Mouse (Mus musculus): ENCODE measurements at regions not wholly inside any gene's neighbourhood (a gene's known extent, or its start where the extent isn't known, plus 50 kb on each side); places are given as distances from the start of the nearest gene placed in this dataset.

DNA sequence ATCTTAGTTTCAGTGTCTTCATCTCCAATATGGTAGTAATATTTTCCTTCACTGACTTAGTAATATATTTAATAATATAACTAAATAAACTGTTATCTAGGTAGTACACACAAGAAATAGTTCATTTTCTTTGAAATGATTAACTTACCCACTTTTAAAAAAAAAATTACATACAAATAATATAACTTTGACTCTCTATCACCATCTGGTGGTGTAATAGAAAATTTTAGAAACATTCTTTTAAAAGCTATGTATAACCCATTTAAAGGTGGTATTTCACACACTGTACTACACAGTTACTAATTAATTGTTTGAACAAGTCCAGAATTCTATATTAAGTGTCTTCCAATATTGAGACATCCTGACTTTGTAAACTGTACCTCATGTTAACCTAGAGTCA, 53.9 kb upstream of the Olfr266 start:
- no peak for DNase-seq

DNA sequence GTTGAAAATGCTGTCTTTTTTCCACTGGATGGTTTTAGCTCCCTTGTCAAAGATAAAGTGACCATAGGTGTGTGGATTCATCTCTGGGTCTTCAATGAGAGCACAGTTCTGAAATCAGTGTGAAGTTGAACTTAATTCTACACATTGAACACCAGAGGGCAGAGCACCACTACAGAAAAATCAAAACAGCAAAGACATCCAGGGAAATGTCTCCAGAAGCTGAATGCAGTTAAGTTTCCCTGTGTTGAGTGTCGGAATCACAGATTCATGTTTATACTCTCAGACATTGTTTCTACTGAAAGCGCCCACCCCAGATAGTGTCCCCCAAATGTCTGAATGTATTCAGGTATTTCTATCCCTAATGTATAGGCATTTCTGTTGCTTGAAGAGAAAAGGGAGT, 77.1 kb upstream of the Olfr266 start:
- DNase-seq = peak; percentile 19

DNA sequence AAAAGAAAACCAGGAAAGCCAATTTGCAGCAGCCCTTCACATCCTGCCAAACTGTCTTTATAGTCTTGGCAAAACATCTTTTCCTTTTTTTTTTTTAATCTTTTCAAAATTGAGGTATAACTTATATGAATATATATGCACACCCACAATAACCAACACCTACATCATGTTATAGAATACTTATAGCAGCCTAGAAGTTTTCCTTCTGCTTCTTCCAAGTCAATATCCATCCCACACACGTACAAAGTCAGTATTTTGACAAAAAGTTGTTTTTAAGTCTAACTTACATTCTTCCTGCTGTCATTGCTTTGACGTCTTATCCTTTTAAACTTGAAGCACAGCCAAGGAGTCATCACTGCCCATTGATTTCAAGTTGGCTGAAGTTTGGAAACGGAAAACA, 80.6 kb upstream of the Olfr266 start:
- no peak for DNase-seq

DNA sequence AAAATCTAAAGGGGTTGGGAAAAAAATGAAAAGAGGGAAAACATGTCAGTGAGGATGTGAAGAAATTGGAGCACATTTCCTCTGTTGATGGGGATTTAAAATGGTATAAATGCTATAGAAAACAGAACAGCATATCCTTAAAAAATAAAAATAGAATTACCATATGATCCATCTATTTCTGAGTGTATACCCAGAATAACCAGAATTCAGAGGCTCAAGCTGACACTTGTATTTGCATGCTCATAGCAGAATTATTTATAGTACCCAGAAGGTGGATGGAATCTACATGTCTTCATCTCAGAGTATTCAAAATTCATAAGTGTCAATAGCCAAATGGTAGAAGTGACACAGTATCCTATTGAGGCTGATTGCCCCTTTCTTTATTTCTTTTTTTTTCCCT, 99.9 kb upstream of the Kcna3 start:
- no peak for DNase-seq

DNA sequence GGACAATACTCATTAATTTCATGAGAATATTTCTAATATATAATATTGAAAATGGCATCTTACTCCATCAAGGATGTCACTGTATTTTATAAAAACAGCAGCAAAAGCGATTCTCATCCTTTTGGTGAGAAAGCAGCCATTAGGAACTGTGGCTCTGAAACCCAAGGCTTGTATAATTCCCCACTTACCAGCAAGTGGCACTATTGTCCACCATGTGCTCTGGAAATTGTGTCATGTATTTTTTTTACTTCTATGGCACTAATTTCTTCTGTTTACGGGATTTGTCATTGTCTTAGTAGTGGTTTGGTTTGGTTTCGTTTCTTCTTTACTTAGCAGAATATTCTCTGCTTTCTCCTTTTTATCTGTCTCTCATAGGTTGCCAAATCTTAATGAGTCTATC, 95.9 kb upstream of the Kcna3 start:
- peak; percentile 38 for DNase-seq

DNA sequence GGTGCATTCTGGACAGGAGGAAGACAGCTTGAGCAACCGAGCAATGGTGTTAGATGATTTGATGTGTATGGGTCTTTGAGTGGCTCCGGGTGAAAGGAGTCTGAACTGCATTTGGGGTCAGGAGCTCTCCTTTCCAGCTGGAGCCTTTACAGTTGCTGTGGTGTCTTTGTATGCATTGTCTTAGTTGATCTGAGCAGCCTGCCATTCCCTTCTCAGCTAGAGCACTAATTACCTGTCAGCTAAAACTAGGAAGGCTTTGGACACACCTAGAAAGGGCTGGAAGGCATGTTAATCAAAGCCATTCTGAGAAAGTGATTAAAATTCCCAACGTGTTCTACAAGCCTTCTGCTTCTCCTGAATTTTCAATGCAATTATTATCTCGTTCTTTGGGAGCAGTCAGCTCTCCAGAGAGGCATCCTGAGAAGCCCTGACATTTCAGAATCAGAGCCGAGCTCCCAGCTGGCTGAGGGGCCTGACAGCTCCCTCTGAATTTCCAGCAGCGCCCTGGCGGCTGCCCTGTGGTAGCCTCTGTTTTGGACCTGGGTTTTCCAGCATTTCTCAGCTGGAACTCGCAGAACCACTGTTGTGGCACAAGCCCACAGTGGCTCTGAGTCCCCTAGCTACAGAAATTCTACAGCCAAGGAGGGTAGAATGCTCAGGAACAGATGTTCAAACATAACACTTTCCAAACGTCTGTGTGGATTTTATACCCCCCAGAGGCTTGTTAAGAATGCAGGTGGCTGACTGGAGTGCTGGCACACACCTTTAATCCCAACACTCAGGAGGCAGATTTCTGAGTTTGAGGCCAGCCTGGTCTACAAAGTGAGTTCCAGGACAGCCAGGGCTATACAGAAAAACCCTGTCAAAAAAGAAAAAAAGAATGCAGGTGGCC, 80.2 kb upstream of the Kcna3 start:
- DNase-seq = no peak

DNA sequence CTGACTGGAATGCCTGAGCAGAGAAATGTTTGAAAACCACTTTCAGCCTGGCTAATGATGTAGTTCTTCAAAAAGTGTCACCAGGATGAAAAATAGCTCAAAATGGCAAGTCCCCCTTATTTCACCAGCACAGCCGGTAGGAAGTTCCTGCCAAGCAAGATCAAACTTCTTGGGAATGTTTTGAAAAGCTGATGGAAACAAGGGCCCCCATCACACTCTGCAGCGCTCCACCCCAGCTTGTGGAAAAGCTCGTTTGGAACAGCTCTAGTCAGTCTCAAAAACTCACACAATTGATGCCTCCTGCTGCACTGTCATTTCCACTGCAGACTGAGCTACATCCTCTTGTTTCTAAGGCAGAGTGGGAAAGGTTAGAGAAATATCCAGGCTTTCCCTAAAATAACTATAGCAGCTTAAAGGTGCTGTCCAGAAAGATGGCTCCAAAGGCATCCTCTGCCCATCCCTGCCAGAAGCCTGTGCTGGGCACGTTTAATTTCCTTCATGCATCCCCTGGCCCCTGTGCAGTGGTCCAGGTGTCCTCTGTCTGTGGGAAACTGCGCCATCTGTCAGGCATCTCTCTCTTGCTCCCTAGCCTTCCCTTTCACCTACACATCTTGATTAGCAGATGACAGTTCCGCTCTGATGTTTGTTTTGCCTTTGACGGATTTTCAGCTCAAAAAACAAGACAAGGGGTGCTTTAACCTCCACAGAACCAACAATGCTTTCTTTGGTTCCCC, 78.6 kb upstream of the Kcna3 start:
- DNase-seq = no peak

DNA sequence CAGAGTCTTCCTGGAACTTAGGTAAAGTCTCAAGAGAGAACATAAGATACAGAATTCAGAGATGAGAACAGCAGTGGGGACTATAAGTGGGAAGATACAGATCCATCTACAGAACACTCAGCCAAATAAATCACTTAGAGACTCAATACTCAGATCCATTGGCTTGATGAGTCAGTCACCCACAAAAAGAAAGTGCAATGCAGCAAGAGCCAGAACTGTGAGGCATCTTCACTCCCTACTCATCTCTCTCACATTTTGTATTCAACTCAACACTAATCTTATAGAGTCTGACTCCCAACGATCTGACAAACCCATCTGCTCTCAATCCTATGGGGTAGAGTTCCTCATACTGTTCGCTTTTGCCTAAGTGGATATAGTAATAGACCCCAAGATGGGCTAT, 77.8 kb upstream of the Kcna3 start:
- DNase-seq = no peak

DNA sequence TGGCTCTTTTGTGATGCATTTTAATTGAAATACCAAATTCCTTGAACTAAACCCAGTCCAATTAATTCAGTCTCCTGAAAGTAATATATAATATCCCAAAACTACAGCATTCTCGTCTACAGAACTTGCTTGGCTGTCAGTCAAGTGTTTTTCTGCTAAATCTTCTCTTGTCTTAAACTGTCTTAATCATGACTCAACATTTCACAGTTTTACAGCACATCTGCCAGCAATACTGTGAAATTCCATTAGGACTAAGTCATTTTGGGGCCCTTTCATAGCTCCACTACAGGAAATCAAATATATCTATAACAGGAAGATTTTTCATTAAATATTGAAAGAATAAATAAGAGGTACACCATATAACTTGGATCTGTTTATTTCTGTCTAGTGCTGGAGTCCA, 75.4 kb upstream of the Kcna3 start:
- no peak for DNase-seq

DNA sequence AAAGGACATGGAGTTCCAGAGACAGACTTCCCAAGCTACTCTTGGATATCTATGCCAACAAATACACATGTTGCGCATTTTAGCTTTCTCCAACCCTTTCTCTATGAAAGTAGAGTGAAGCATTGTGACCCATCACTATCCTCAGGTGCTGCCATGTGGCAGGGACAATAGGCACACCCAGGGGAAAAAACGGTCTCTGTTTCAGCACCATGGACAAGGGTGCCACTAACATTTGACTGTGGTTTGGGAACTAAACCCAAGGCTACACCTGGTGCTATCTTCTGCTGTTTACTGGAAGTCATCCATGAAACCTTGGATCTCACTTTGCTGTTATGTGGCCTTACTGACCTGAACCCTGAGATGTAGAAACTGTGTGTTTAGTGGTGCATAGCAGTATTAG, 73.5 kb upstream of the Kcna3 start:
- peak; percentile 47 for DNase-seq

DNA sequence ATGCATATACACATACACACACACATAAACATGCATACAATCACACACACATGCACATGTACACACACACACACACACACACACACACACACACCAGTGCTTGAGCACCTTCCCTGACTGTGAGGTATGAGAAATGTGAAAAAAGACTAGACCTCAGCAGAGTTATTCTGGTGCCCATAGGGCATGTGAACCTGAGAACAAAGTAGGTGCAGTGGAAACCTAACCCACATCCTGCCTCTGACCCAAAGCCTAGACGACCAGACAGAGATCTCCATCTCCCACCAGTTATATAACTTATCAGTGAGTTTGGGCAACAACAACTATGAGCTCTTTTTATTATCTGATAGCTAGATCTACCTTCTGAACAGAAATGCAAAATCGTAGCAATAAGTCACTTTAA, 69.8 kb upstream of the Kcna3 start:
- peak; percentile 6 for DNase-seq

DNA sequence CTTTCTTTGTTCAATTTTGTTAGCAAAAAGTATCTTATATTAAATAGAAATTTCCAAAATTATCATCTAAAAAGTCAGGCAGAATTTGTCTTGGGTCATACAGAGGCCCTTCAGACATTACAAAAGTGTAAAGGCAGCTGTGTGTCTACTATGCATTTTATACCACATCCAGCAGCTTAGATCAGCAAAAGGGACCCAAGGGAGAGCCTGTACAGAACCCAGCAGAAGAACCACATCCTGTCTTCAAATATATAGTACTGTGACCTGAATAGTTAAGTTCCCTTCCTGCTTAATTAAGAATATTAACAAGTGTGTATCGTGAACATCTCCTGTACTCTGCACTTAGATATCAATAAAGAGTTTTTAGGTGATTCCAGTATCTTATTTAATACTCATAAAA, 68.5 kb upstream of the Kcna3 start:
- no peak for DNase-seq

DNA sequence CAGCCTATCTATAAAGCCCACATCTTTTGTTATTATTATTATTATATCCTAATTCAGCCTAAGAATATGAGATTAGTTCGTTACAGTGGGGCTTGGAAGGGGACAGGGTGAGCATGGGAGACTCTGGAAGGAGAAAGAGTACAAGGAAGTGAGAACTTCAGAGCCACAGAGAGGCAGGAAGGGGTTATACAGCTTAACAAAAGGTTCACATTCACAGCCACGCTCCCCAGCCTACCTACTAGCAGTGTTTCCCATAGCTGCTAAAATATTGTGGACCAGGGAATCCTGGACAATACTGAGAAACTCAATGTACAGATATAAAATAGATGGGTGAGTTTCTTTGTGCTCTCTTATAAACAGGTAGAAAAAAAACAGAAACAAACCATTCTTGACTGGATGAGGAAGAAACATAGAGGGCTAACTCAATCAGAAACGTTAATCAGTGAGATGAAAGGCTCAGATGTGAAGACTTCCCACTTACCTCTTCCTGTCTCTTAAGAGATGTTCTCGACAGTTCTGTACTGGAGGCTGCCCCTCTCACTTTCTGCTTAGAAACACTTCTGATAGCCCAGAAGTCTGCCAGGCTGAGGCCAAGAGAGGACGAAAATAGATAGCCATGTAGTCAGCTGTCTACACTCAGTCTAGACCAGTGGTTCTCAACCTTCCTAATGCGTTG, 61.7 kb upstream of the Kcna3 start:
- DNase-seq = no peak

DNA sequence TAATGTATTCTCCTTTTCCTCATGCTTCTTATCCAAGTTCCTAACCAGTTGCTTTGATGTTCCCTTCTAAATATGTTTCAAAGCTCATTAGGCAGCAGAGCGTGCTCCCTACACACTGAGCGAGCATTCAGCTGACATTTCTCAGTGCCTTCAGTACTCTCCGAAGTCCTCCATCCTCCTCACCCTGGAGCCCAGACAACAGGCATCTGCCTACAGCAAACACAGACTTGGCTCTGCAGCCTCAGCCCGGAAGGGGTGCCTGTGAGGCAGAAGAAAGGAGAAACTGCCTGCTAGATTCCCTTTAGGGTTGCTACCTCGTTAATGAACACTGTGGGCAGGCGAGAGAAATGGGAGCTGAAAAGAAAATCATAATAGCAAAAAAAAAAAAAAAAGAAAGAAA, 57.2 kb upstream of the Kcna3 start:
- no peak for DNase-seq

DNA sequence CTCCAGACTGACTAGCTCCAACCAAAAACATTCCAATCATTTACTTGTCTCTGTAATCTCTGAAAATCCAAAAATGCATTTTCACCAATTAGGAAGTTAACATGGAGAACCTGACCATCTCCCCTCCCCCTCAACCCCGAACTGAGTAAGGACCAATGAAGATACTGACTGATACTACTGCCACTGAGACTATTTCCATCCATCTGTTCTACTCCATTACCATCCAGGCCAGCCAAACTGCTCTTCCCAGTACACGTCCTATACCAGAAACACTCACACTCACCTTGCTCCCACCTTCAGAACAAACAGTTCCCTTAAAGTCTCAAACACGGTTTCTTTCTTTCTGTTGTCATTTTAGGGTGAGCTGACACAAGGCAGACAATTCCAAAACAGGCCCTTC, 55.1 kb upstream of the Kcna3 start:
- DNase-seq = no peak

DNA sequence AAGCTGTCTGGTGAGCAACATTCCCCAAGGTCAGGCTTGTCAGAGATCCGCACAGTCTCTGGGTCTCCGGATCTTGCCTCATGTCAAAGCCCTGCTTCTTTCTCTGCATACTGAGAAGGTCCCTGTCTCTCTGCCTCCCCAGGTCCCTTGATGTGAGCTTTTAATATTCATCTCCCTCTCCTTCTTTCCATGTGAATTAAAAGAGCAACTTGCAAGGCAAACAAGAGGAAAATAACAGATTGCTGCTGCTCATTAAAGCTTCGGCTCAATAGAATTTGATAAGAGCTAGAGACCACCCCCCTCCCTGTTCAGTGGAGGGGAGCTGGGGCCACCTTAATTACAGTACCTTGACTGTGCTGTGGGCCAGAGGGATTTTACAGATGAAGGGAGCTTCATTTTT, 54.6 kb upstream of the Kcna3 start:
- no peak for DNase-seq

DNA sequence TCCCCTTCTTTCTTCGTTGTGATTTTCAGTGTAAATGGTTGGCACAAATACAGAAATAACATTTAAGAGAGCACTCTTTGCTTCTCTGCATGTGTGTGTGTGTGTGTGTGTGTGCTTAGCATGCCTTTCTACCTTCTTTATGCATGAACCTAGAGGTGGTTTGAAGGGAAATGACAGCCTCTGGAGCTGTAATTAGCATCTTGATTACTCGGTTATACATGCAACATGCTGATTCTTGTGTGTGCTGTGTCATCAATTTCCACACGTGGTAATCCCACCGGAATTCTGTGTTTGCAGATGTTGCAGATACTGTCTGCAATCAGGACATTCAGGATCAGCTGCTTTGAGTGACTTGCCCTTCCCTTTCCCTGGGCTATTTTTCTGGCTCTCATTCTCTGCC, 51.7 kb upstream of the Kcna3 start:
- DNase-seq = no peak
